Mouse (Mus musculus) adrenal gland, postnatal 14 days (tissue): Measurements from ENCODE around the gene Scaf11. TPM values are rescaled to one million over a fixed set of nuclear protein-coding genes. Genes with fewer than 3 reads are reported as not detected.

Experiments used
- DNase-seq: peaks from one replicate; pipeline ENCODE4 v3.0.0; 2021; ENCODE audit warnings: mixed read lengths
- microRNA-seq, 2 experiments: library from miRNA; unstranded; fragments of <30 nt; microRNA quantifications; one replicate each; pipeline ENCODE4 v1.2.0; 2021
- total RNA-seq: library from RNA; stranded (reverse); gene quantifications from 2 replicates; pipeline ENCODE4 v1.2.3, GENCODE M21; 2021

Scaf11 gene
- total RNA-seq, 1 experiment from 2014 or later = 70.4 TPM

DNA sequence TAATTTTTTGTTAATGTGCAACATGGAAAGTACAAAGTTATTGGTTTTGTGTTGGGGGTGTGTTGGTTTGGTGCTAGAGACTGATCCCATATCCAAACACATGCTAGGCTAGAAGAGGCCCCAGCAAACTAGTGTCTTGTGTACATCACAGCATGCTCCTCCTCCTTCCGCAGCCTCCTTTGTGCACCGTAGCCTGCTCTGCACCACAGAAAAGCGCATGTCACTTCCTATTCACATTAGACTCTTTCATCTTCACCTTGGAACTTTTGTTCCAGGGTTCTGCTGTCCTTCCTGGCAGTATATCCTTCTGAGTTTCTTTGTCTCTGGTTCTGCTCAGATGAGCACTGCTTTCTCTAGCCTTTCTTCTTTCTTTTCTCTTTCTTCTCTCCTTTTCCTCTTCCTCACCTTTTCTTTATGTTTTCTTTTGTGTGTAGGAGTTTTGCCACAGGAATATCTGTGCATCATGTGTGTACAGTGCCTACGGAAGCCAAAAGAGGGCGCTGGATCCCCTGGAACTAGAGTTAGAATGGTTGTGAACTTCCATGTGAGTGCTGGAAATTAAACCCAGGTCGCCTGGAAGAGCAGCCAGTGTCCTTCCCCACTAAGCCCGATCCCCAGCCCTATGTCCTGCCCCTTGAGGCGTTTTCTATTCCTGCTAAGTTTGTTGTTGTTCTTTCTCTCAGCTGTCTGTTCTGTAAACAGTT is 63.9 kb downstream of the Scaf11 start:
- no peak for DNase-seq

DNA sequence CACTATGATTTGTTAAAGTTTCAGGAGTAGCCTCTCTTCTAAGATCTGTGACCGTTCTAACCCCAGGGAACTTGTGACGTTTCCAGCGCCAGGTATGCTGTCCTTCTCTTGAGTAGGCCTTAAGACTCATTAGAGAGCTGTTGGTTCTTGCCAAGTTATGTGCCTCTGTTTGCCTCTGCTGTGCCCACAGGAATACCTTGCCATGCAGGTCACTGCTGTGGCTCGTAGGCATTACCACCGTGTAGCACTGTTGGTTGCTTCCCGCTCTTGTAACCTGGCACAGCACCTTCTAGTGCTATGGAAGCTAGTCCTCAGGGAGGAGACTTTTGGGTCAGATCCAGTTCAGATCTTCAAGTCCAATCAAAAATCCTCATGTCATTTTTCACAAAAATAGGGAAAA is 65.6 kb downstream of the Scaf11 start:
- DNase-seq = no peak

DNA sequence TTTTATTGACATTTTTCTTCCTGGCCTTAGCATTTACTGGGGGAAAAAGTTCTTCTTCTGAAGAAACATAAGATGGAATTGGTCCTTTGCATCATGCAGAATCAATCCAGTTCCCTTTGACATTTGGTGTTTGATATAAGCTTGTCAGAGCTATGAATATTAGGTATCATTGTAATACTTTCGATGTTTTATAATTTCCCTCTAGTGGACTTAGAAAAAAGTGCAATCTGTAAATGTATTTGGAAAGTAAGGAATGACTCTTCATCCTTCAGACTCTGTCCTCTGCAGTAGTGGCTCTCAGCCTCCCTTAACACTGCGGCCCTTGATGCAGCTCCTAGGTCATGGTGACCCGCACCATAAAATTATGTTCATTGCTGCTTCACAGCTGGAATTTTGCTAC is 67.8 kb downstream of the Scaf11 start:
- DNase-seq = no peak

DNA sequence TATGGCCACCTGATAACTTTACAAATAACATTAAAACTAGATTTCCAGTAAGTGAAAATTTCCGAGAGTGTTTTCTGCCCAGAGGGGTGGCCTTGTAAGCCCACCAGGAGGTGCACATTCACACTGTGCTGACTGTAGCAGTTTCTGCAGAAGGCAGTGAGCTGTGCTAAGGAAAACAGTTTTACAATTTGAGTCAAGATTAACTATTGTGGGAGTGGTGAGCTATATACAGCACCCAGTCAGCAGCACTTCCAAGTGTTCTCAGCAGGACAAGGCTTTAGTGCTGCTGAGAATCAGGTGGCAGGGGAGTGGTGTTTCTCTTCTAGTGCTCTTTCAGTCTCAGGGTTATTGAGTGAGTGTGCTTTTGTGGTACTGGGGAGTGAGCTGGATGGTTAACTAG is 72.1 kb downstream of the Scaf11 start:
- no peak for DNase-seq

DNA sequence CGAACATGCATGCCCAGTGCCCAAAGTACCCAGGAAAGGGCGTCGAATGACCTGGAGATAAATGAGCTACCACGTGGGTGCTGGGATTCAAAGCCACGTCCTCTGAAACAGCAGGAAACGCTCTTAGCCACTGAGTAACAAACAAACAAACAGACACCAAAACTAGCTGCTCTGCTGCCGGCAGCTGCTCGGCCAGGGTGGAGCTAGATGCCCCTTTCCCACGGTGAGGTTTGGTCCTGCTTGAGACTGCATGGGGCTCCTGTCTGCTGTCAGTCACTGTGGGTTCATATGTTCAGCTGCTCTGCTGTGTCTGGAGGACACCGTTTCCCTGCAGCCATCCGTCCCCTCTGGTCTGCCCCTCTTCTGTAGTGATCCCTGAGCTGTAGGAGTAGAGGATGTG is 78.4 kb downstream of the Scaf11 start:
- DNase-seq = no peak

DNA sequence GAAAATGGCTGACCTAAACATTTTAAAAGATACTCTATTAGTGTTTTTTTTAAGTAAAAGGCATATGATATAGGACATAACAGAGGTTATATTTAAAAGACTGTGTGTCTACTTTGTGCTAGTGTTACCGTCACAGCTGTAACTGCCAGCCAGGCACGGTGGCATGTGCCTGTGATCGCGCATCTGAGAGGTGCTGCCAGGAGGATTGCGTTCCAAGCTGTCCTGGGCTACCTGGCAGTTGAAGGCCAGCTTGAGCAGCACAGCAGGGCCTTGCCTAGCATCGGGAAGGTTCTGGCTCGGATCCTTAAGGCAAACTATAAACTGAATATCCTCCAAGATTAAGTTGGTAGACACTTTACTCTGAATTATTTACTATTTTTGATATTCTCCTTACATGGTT is 82.9 kb downstream of the Scaf11 start:
- DNase-seq = no peak

DNA sequence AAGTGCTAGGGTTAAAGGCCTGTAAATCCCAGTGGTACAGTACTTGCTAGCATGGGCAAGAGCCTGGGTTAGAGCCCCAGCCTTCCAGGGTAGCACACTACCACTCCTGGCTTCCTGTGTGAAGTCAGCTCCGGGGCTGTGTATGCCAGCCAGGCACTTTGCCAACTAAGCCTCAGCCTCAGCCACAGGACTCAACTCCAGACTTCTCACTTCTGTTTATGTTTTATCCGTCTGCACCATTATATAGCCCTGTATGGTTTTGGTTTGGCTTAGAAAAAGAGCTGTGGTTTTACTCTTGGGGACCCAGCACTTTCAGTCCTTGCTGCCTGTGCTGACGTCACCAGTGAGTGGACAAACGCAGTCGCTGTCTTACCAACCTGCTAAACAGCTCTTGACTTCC is 83.4 kb downstream of the Scaf11 start:
- DNase-seq = peak; percentile 34

DNA sequence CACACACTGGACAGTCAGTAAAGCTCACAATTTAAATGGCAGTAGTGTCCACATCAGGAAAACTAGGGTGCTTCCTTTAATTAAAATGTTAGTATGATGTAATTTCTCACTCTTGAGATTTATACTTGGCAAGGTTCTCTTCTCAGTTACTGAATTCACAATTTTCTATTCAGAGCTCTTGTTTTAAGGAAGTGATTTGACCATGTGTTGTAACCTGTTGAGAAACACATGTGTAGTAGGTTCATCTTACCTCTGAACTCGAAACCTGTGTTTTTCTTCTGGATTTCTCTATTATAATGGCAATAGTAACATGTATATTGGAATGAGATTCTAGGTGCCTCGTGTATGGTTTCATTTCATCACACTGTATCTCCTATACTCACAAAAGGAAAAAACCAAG is 84.4 kb downstream of the Scaf11 start:
- DNase-seq = no peak

DNA sequence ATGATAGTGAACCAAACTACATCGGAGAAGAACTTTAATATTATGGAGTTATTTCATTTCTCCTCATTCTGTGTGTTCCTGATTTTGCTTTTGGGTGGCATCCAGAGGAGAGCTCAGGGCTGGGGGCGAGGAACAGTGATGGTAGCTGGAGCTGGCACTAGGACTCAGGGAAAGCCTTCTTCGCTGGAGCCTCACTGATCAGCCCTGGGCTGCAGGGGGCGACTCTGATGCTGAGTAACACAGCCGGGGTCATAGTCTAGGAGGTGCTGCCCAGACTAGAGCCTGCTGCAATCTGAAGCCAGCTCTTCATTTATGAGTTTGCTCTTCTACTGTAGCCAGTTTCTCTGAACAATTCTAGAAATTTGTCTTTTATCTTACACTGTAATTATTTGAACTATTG is 87.5 kb downstream of the Scaf11 start:
- peak; percentile 20 for DNase-seq

DNA sequence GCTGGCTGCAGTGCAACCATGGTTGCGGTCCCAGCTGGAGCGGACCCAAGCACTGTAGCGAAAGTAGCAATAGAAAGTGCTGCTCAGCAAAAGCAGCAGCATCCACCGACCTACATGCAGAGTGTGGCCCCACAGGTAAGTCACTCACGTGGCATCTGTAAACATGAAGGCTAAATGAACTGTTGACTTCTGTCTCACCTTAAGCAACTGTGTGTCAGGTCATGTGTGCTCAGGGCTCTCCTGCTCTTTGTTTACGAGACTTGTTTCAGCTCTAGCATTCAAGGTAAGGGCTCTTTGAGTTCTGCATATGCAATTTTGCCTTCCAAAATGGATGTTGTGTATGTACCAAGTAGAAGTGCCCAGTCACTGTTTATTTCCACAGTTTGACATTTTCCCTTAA is 88.0 kb downstream of the Scaf11 start:
- no peak for DNase-seq

DNA sequence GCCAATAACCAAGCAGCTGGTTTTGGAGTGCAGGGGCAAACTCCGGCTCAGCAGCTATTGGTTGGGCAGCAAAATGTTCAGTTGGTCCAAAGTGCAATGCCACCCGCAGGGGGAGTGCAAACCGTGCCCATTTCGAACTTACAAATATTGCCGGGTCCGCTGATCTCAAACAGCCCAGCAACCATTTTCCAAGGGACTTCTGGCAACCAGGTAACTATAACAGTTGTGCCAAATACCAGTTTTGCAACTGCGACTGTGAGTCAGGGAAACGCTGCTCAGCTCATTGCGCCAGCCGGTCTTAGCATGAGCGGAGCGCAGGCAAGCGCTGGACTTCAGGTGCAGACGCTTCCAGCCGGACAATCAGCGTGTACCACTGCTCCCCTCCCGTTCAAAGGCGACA is 89.3 kb downstream of the Scaf11 start:
- no peak for DNase-seq

DNA sequence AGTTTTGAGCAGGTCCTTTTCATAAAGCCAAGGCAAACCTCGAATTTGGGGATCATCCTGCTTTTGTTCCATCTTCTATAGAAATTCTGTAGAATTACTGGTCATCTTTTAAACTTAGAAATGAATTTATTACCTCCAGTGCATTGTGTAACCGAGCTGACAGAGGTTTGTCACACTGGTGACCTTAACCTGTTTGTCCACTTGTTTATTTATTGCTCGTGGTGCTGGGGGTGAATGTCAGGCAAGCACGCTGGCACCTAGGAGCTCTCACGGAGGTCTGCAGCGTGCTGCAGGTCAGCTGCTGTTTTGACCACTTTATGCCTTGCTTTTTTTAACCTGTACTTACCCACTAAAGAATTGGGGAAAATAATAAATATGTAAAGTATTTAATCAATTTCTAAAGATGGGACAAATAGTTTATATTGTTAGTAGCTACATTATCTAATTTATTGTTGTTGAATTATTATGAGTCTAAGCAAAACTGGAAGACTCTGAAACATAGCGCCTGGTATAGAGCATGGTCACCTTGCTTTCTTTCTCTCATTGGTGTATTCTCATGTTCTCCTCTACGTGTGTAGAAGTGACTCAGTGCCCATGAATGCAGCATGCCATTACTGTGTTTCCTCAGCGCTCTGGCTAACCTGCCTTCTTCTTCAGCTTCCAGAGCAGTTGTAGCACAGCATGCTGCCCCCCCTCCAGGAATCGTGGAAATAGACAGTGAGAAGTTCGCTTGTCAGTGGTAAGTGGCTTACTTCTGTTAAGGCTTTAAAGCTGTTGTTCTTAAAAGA is 94.3 kb downstream of the Scaf11 start:
- peak; percentile 23 for DNase-seq

DNA sequence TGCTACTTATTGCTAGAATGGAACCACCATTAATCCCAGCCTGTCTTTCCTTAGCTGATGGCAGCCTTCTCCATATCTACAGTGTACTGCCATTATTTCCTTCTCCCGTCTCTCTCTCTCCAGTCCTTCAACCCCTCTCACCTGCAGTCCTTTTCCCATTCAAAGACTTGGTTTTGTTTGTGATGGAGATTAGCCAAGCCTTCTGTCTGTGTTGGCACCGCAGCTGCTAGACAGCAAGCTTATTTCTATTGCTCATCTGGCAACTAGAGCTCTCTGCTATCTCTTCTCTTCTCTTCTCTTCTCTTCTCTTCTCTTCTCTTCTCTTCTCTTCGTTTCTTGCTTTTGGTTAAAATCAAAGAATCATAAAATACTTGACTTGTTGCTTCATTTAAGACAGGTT is 95.3 kb downstream of the Scaf11 start:
- no peak for DNase-seq

Small RNA genes lying within 50 kb of the gene (microRNA-seq; reads per million reads assigned to microRNA genes)
- gene Gm25397 = 0 reads per million in 2 experiments

Other genes with a start within 250 kb of the Scaf11 start
- 38.4 and 43.1 TPM in 2 replicates for gene Arid2, start 173.3 kb downstream of the Scaf11 start, total RNA-seq
- 43.1 and 51.9 TPM in 2 replicates for gene Slc38a1, start 182.1 kb upstream of the Scaf11 start, total RNA-seq
- gene Slc38a2, start 238.9 kb upstream of the Scaf11 start, total RNA-seq = 145 and 167 TPM in 2 replicates